Mouse (Mus musculus) hindbrain, embryonic 14.5 days (tissue): Measurements from ENCODE around the gene Cldn34b2. TPM values are rescaled to one million over a fixed set of nuclear protein-coding genes. Genes with fewer than 3 reads are reported as not detected.
"Not testable (repeated sequence)": the region's sequence is repeated elsewhere in the genome, so short reads cannot be mapped to it uniquely, and the experiment has no call there.

Experiments
- ATAC-seq: fragments of 200-750 bp; cut with Nextera tagmentation; 2 replicates; pipeline ENCODE4 v1.8.0; 2017; ENCODE audit warnings: moderate number of reproducible peaks, mild to moderate bottlenecking, moderate TSS enrichment, moderate library complexity; ENCODE audit not compliant: low FRiP score
- DNase-seq: peaks from one replicate; pipeline ENCODE4 v3.0.0-alpha.2; 2015; ENCODE audit warnings: low spot score
- H3K27ac ChIP-seq: fragments of 300-500 bp; sonication (generic); 2 replicates; pipeline ENCODE4 v1.5.1; 2014; ENCODE audit warnings: mild to moderate bottlenecking, moderate library complexity
- H3K27me3 ChIP-seq: fragments of 300-500 bp; sonication (generic); 2 replicates; pipeline ENCODE4 v1.6.1; 2014; ENCODE audit warnings: mild to moderate bottlenecking, low read length, mixed read lengths; ENCODE audit not compliant: control insufficient read depth, insufficient read depth
- H3K36me3 ChIP-seq: fragments of 300-500 bp; sonication (generic); replicated peaks from 2 replicates; pipeline ENCODE4 v1.6.1; 2014; ENCODE audit not compliant: control insufficient read depth, insufficient read depth
- H3K4me1 ChIP-seq: fragments of 300-500 bp; sonication (generic); replicated peaks from 2 replicates; pipeline ENCODE4 v1.6.1; 2014; ENCODE audit warnings: antibody characterized with exemption, low read length, mixed read lengths; ENCODE audit not compliant: control insufficient read depth, insufficient read depth
- H3K4me2 ChIP-seq: fragments of 300-500 bp; sonication (generic); replicated peaks from 2 replicates; pipeline ENCODE4 v1.6.1; 2014; ENCODE audit warnings: mild to moderate bottlenecking, moderate library complexity
- H3K4me3 ChIP-seq: fragments of 300-500 bp; sonication (generic); replicated peaks from 2 replicates; pipeline ENCODE4 v1.5.1; 2014; ENCODE audit warnings: mild to moderate bottlenecking, low read length
- H3K9ac ChIP-seq: fragments of 300-500 bp; sonication (generic); 2 replicates; pipeline ENCODE4 v1.6.1; 2014
- H3K9me3 ChIP-seq: fragments of 300-500 bp; sonication (generic); 2 replicates; pipeline ENCODE4 v1.6.1; 2016; ENCODE audit warnings: low read length; ENCODE audit not compliant: control insufficient read depth
- WGBS: fragments of 180-500 bp; shearing (Covaris S2); extraction: QIAGEN DNeasy Blood & Tissue Kit; methylation state at CpG from one replicate; pipeline ENCODE4 v1.1.7; 2014; 5-methylcytosine and 5-hydroxymethylcytosine counted together
- polyA plus RNA-seq: library from polyadenylated mRNA; unstranded; fragments of >200 nt; fragmentation: Nextera tagmentation; extraction: Ambion mirVana; gene quantifications from 2 replicates; pipeline ENCODE4 v1.2.1, GENCODE M21; 2014

Gene Cldn34b2
- polyA plus RNA-seq, 1 experiment from 2014 or later, result not detected

- 81% methylated on average over 1 of the region's 1 CpGs for WGBS
- ATAC-seq, result no peak
- DNase-seq, result no peak
Measured at GRCm38 (mm10) chrX:155151868-155152267, 23.7 kb upstream of the Cldn34b2 start.

GRCm38 (mm10) chrX:155144718-155145117 lies 16.5 kb upstream of the Cldn34b2 start:
- WGBS, result 19% methylated on average over 3 of the region's 3 CpGs
- Histone ChIP-seq H3K9ac (no peak overlapping the region), H3K4me2 (no peak overlapping the region), H3K4me1 (no peaks in the 10 kb centered on the region), H3K4me3 (no peak overlapping the region), H3K36me3 (no peaks in the 10 kb centered on the region), H3K27ac (no peak overlapping the region), H3K27me3 (no peaks in the 10 kb centered on the region), H3K9me3 (no peaks in the 10 kb centered on the region)
- ATAC-seq, result no peak
- no peak for DNase-seq

More at GRCm38 (mm10) chrX:155151868-155152267, 23.7 kb upstream of the Cldn34b2 start:
- Histone ChIP-seq H3K4me1 (no peaks in the 10 kb centered on the region), H3K4me2 (no peak overlapping the region), H3K27ac (no peak overlapping the region), H3K27me3 (no peaks in the 10 kb centered on the region), H3K9me3 (no peaks in the 10 kb centered on the region), H3K4me3 (no peak overlapping the region), H3K9ac (no peak overlapping the region), H3K36me3 (no peaks in the 10 kb centered on the region)

GRCm38 (mm10) chrX:155098024-155098423 lies 30.2 kb downstream of the Cldn34b2 start:
- Histone ChIP-seq H3K4me1 (no peaks in the 10 kb centered on the region), H3K27me3 (no peaks in the 10 kb centered on the region), H3K9me3 (no peaks in the 10 kb centered on the region), H3K27ac (no peak overlapping the region), H3K9ac (no peak overlapping the region), H3K4me3 (no peak overlapping the region), H3K36me3 (no peaks in the 10 kb centered on the region), H3K4me2 (no peak overlapping the region)
- ATAC-seq (no peak), DNase-seq (peak; percentile 28)

- H3K4me2 ChIP-seq, ATAC-seq, H3K27me3 ChIP-seq, DNase-seq, H3K27ac ChIP-seq, H3K4me3 ChIP-seq, H3K9ac ChIP-seq, H3K4me1 ChIP-seq, H3K9me3 ChIP-seq, H3K36me3 ChIP-seq: not testable (repeated sequence)
- 85% methylated on average over 3 of the region's 4 CpGs for WGBS
Measured at GRCm38 (mm10) chrX:155093566-155093965, 34.6 kb downstream of the Cldn34b2 start, which contains the start of gene Magea2. Gene Magea2, minus strand, starts transcription at chrX:155093666.

- not testable (repeated sequence) for H3K27me3 ChIP-seq, H3K9me3 ChIP-seq, H3K9ac ChIP-seq, H3K36me3 ChIP-seq, H3K27ac ChIP-seq, H3K4me2 ChIP-seq, DNase-seq, H3K4me3 ChIP-seq, H3K4me1 ChIP-seq, ATAC-seq
- 100% methylated on average over 1 of the region's 2 CpGs for WGBS
Measured at GRCm38 (mm10) chrX:155089693-155090092, 38.5 kb downstream of the Cldn34b2 start, which contains the start of gene Magea1. Gene Magea1, minus strand, starts transcription at chrX:155089793.

Other genes starting within 250 kb of the Cldn34b2 start
- gene Cldn34b1, start 238.1 kb downstream of the Cldn34b2 start, polyA plus RNA-seq, result not detected in 2 replicates
- gene Magea6, start 192.4 kb downstream of the Cldn34b2 start, polyA plus RNA-seq, result not detected in 2 replicates
- not detected in 2 replicates for gene Magea3, start 178.9 kb downstream of the Cldn34b2 start, polyA plus RNA-seq
- gene Magea8, start 132.6 kb downstream of the Cldn34b2 start, polyA plus RNA-seq, result not detected in 2 replicates
- gene Magea5, start 65.3 kb downstream of the Cldn34b2 start, polyA plus RNA-seq, result not detected in 2 replicates
- not detected in 2 replicates for gene Magea1, start 38.6 kb downstream of the Cldn34b2 start, polyA plus RNA-seq
- not detected in 2 replicates for gene Magea2, start 34.7 kb downstream of the Cldn34b2 start, polyA plus RNA-seq
- 79.8 and 80.0 TPM in 2 replicates for gene Sat1, start 88.0 kb upstream of the Cldn34b2 start, polyA plus RNA-seq
- gene Acot9, start 134.0 kb upstream of the Cldn34b2 start, polyA plus RNA-seq, result 52.5 and 52.8 TPM in 2 replicates
- 115 and 125 TPM in 2 replicates for gene Prdx4, start 212.3 kb upstream of the Cldn34b2 start, polyA plus RNA-seq